15 mouse cellular contexts compared by ENCODE assay signal in the genomic region with DNA sequence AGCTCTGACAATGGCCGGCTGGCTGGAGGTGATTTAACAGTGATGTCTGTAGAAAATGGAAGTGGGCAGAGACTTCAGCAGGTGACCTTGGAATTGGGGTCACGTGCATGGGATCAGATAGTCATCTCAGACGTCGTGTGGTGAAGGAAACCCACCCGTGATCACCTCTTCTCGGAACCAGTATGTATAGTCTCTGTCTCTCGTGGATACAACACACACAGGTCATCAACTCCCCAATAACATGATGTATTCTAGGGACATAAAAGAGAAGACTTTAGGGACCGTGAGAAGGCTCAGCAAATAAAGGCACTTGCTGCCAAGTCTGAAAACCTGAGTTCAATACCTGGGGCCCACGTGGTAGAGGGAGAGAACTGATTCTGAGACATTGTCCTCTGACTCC.
A peak's percentile ranks its signal among the peaks of the same experiment; 100 is the strongest.
DNase-seq lines count a peak whose midpoint lies in the region; ATAC-seq lines count a peak whose summit lies in the region.
"Had no signal": no experiment of that assay in that cellular context is flagged by ENCODE, and none has a peak within 500 bp of the region (broad histone marks: within the 10 kb centered on the region; RNA-seq: fewer than 3 reads in every experiment).

No protein-coding gene starts in this region.

- peak overlapping the region; percentile 82 for H3K27ac ChIP-seq in hindbrain, embryonic 10.5 days
- no peak overlapping the region for H3K27ac ChIP-seq in hindbrain, embryonic 16.5 days (ENCODE audit: low read depth, low read length)
- no peak overlapping the region for H3K27ac ChIP-seq in neural tube, embryonic 12.5 days
- no peak overlapping the region for H3K27ac ChIP-seq in neural tube, embryonic 15.5 days (replicated peaks)
- H3K27ac ChIP-seq in limb, embryonic 13.5 days = peak overlapping the region; percentile 49; the same call in 1 of the 2 replicates
- no peak overlapping the region for H3K27ac ChIP-seq in heart, embryonic 10.5 days
- H3K27ac ChIP-seq: kidney, postnatal 0 days; liver, embryonic 12.5 days had no signal

- no peak for DNase-seq in hindbrain, embryonic 10.5 days (ENCODE audit: low spot score)
- DNase-seq in heart, embryonic 10.5 days (ENCODE audit: low spot score) = no peak
- DNase-seq in gastrocnemius, postnatal 25 days = no peak
- DNase-seq in spleen, adult 18-20 months = no peak
- DNase-seq: adrenal gland, postnatal 10 days; heart, adult 18-20 months; right cerebral cortex, postnatal 4 days; thymus, adult 2 months had no signal

- H3K4me2 ChIP-seq in hindbrain, embryonic 16.5 days (ENCODE audit: low read length) = no peak overlapping the region
- peak overlapping the region; percentile 18; the same call in 1 of the 2 replicates for H3K4me2 ChIP-seq in neural tube, embryonic 12.5 days (replicated peaks)
- H3K4me2 ChIP-seq in neural tube, embryonic 15.5 days = no peak overlapping the region
- peak overlapping the region; percentile 15; the same call in 1 of the 2 replicates for H3K4me2 ChIP-seq in limb, embryonic 13.5 days (replicated peaks)
- H3K4me2 ChIP-seq: liver, embryonic 12.5 days; lung, embryonic 15.5 days had no signal

- no peak overlapping the region for H3K9ac ChIP-seq in hindbrain, embryonic 16.5 days (ENCODE audit: low read depth, low read length)
- no peak overlapping the region for H3K9ac ChIP-seq in neural tube, embryonic 12.5 days
- H3K9ac ChIP-seq in neural tube, embryonic 15.5 days (replicated peaks) = no peak overlapping the region
- H3K9ac ChIP-seq in limb, embryonic 13.5 days = no peak overlapping the region
- H3K9ac ChIP-seq: liver, embryonic 12.5 days; lung, embryonic 15.5 days had no signal

- no peaks in the 10 kb centered on the region for H3K9me3 ChIP-seq in hindbrain, embryonic 10.5 days
- no peaks in the 10 kb centered on the region; the same call in 1 of the 2 replicates for H3K9me3 ChIP-seq in hindbrain, embryonic 16.5 days (ENCODE audit: control insufficient read depth, low read length)
- no peaks in the 10 kb centered on the region for H3K9me3 ChIP-seq in neural tube, embryonic 12.5 days
- no peaks in the 10 kb centered on the region for H3K9me3 ChIP-seq in neural tube, embryonic 15.5 days (replicated peaks)
- H3K9me3 ChIP-seq in limb, embryonic 13.5 days = 0 out of 2 replicates have a peak, but pooled peaks cover 4% of the 10 kb centered on the region
- H3K9me3 ChIP-seq in heart, embryonic 10.5 days = no peaks in the 10 kb centered on the region
- H3K9me3 ChIP-seq: liver, embryonic 12.5 days; lung, embryonic 15.5 days had no signal

- H3K36me3 ChIP-seq in hindbrain, embryonic 10.5 days = no peaks in the 10 kb centered on the region
- no peaks in the 10 kb centered on the region for H3K36me3 ChIP-seq in hindbrain, embryonic 16.5 days (ENCODE audit: control insufficient read depth, insufficient read depth, low read length)
- no peaks in the 10 kb centered on the region for H3K36me3 ChIP-seq in neural tube, embryonic 12.5 days
- no peaks in the 10 kb centered on the region for H3K36me3 ChIP-seq in neural tube, embryonic 15.5 days
- H3K36me3 ChIP-seq in limb, embryonic 13.5 days = no peaks in the 10 kb centered on the region
- no peaks in the 10 kb centered on the region for H3K36me3 ChIP-seq in heart, embryonic 10.5 days
- H3K36me3 ChIP-seq: liver, embryonic 12.5 days; lung, embryonic 15.5 days had no signal

- no peaks in the 10 kb centered on the region; the same call in 1 of the 2 replicates for H3K27me3 ChIP-seq in hindbrain, embryonic 10.5 days (ENCODE audit: insufficient read depth, poor library complexity, severe bottlenecking)
- no peaks in the 10 kb centered on the region for H3K27me3 ChIP-seq in hindbrain, embryonic 16.5 days (replicated peaks; ENCODE audit: control insufficient read depth, insufficient read depth, low read length)
- H3K27me3 ChIP-seq in neural tube, embryonic 12.5 days (replicated peaks) = no peaks in the 10 kb centered on the region
- H3K27me3 ChIP-seq in neural tube, embryonic 15.5 days (replicated peaks) = no peaks in the 10 kb centered on the region
- H3K27me3 ChIP-seq in limb, embryonic 13.5 days = no peaks in the 10 kb centered on the region
- no peaks in the 10 kb centered on the region for H3K27me3 ChIP-seq in heart, embryonic 10.5 days (ENCODE audit: insufficient read depth, poor library complexity, severe bottlenecking)
- H3K27me3 ChIP-seq: liver, embryonic 12.5 days; lung, embryonic 15.5 days had no signal

- no peak for ATAC-seq in hindbrain, embryonic 16.5 days
- ATAC-seq in neural tube, embryonic 12.5 days (ENCODE audit: low FRiP score, low read depth) = peak; percentile 1; the same call in 1 of the 2 replicates
- no peak for ATAC-seq in neural tube, embryonic 15.5 days (ENCODE audit: low FRiP score)
- ATAC-seq in limb, embryonic 13.5 days (ENCODE audit: low FRiP score, low read depth) = no peak
- ATAC-seq: liver, embryonic 12.5 days had no signal

- WGBS in hindbrain, embryonic 10.5 days = 61% methylated on average over 9 of the region's 9 CpGs
- WGBS in hindbrain, embryonic 16.5 days = 46% methylated on average over 9 of the region's 9 CpGs
- WGBS in neural tube, embryonic 12.5 days = 35% methylated on average over 9 of the region's 9 CpGs
- 27% methylated on average over 9 of the region's 9 CpGs for WGBS in neural tube, embryonic 15.5 days
- WGBS in limb, embryonic 13.5 days = 31% methylated on average over 9 of the region's 9 CpGs
- WGBS in heart, embryonic 10.5 days = 76% methylated on average over 9 of the region's 9 CpGs

- H3K4me1 ChIP-seq in hindbrain, embryonic 10.5 days (replicated peaks) = peaks cover 25% of the 10 kb centered on the region
- no peaks in the 10 kb centered on the region for H3K4me1 ChIP-seq in hindbrain, embryonic 16.5 days (ENCODE audit: control insufficient read depth, insufficient read depth, low read depth, low read length)
- H3K4me1 ChIP-seq in neural tube, embryonic 12.5 days = peaks cover 4% of the 10 kb centered on the region; the same call in 1 of the 2 replicates
- H3K4me1 ChIP-seq in neural tube, embryonic 15.5 days = peaks cover 9% of the 10 kb centered on the region
- H3K4me1 ChIP-seq in limb, embryonic 13.5 days = peaks cover 10% of the 10 kb centered on the region
- H3K4me1 ChIP-seq in heart, embryonic 10.5 days = peaks cover 8% of the 10 kb centered on the region
- H3K4me1 ChIP-seq: liver, embryonic 12.5 days had no signal

- H3K4me3 ChIP-seq in hindbrain, embryonic 10.5 days = no peak overlapping the region
- no peak overlapping the region for H3K4me3 ChIP-seq in hindbrain, embryonic 16.5 days (ENCODE audit: low read length)
- no peak overlapping the region for H3K4me3 ChIP-seq in neural tube, embryonic 12.5 days
- no peak overlapping the region for H3K4me3 ChIP-seq in neural tube, embryonic 15.5 days (replicated peaks)
- no peak overlapping the region for H3K4me3 ChIP-seq in limb, embryonic 13.5 days
- H3K4me3 ChIP-seq in heart, embryonic 10.5 days = no peak overlapping the region
- H3K4me3 ChIP-seq: liver, embryonic 12.5 days; lung, embryonic 15.5 days had no signal

Comparison
In these comparisons a context has a peak if more than half of its experiments do, and no peak if none do; other contexts are left out.
1. H3K27ac ChIP-seq: peak in hindbrain, embryonic 10.5 days (single experiment) and limb, embryonic 13.5 days (single experiment); none in hindbrain, embryonic 16.5 days (single experiment), neural tube, embryonic 12.5 days (single experiment), neural tube, embryonic 15.5 days (single experiment) and heart, embryonic 10.5 days (single experiment).
2. H3K4me2 ChIP-seq: peak in neural tube, embryonic 12.5 days (single experiment) and limb, embryonic 13.5 days (single experiment); none in hindbrain, embryonic 16.5 days (single experiment) and neural tube, embryonic 15.5 days (single experiment).